Mouse (Mus musculus): ENCODE measurements around the gene Dvl1. TPM values are rescaled to one million over a fixed set of nuclear protein-coding genes. Genes with fewer than 3 reads are reported as not detected.

The Dvl1 gene
- polyA plus RNA-seq, 1 experiment, result 46.6 TPM

GRCm38 (mm10) chr4:155811929-155812664 lies 35.1 kb upstream of the Dvl1 start, which contains the start of gene Ccnl2:
Ccnl2 (plus strand) TSS chr4:155812489.
- no peaks in the 10 kb centered on the region for H3K27me3 ChIP-seq (ENCODE audit: control insufficient read depth, insufficient read depth, insufficient read length)
- peak within 1 kb of the TSS; percentile 99 for H3ac ChIP-seq (ENCODE audit: control insufficient read depth, insufficient read length, low read depth)
- peaks cover 42% of the 10 kb centered on the region for H3K79me3 ChIP-seq (ENCODE audit: low read depth)
- TF ChIP-seq MAX (IDR thresholded peaks at IDR 0.05) (peak; percentile 88), CTCF (IDR thresholded peaks at IDR 0.05; ENCODE audit: control insufficient read depth, insufficient read depth, insufficient read length) (no peak)
- peaks cover 72% of the 10 kb centered on the region for H3K79me2 ChIP-seq (ENCODE audit: control insufficient read depth, insufficient read depth)
- H3K36me3 ChIP-seq (ENCODE audit: control insufficient read depth, insufficient read depth), result peaks cover 69% of the 10 kb centered on the region
- peak within 1 kb of the TSS; percentile 55 for H3K4me3 ChIP-seq (ENCODE audit: insufficient read depth, poor library complexity, severe bottlenecking)

GRCm38 (mm10) chr4:155812665-155813181 lies 34.5 kb upstream of the Dvl1 start:
- no peaks in the 10 kb centered on the region for H3K27me3 ChIP-seq (ENCODE audit: control insufficient read depth, insufficient read depth, insufficient read length)
- TF ChIP-seq MYOD1 (IDR thresholded peaks at IDR 0.05; ENCODE audit: control insufficient read depth, insufficient read length, low read depth), result no peak
- no peak for TF ChIP-seq FOSL1 (IDR thresholded peaks at IDR 0.05; ENCODE audit: insufficient read depth, low read length, poor library complexity, severe bottlenecking)
- TF ChIP-seq CEBPB (IDR thresholded peaks at IDR 0.05; ENCODE audit: low read depth), result no peak
- no peak for TF ChIP-seq MAX (IDR thresholded peaks at IDR 0.05)
- TF ChIP-seq CTCF (IDR thresholded peaks at IDR 0.05; ENCODE audit: control insufficient read depth, insufficient read depth, insufficient read length), result no peak
- TF ChIP-seq MYOG (IDR thresholded peaks at IDR 0.05; ENCODE audit: control insufficient read depth, extremely low read depth, insufficient read length), result no peak
- TF ChIP-seq USF1 (IDR thresholded peaks at IDR 0.05; ENCODE audit: low read depth), result no peak
- H3K36me3 ChIP-seq (ENCODE audit: control insufficient read depth, insufficient read depth), result peaks cover 73% of the 10 kb centered on the region
- H3ac ChIP-seq (ENCODE audit: control insufficient read depth, insufficient read length, low read depth), result peak overlapping the region; percentile 99
- H3K79me2 ChIP-seq (ENCODE audit: control insufficient read depth, insufficient read depth), result peaks cover 73% of the 10 kb centered on the region
- H3K4me3 ChIP-seq (ENCODE audit: insufficient read depth, poor library complexity, severe bottlenecking), result peak overlapping the region; percentile 55
- peaks cover 47% of the 10 kb centered on the region for H3K79me3 ChIP-seq (ENCODE audit: low read depth)

GRCm38 (mm10) chr4:155817533-155817932 lies 29.7 kb upstream of the Dvl1 start:
- TF ChIP-seq USF1 (IDR thresholded peaks at IDR 0.05; ENCODE audit: low read depth), result no peak
- no peak for TF ChIP-seq MYOD1 (IDR thresholded peaks at IDR 0.05; ENCODE audit: control insufficient read depth, insufficient read length, low read depth)
- TF ChIP-seq CEBPB (IDR thresholded peaks at IDR 0.05; ENCODE audit: low read depth), result no peak
- no peak for TF ChIP-seq MYOG (IDR thresholded peaks at IDR 0.05; ENCODE audit: control insufficient read depth, extremely low read depth, insufficient read length)
- peaks cover 99% of the 10 kb centered on the region for H3K79me2 ChIP-seq (ENCODE audit: control insufficient read depth, insufficient read depth)
- H3K4me3 ChIP-seq (ENCODE audit: insufficient read depth, poor library complexity, severe bottlenecking), result no peak overlapping the region
- H3ac ChIP-seq (ENCODE audit: control insufficient read depth, insufficient read length, low read depth), result no peak overlapping the region
- peaks cover 72% of the 10 kb centered on the region for H3K79me3 ChIP-seq (ENCODE audit: low read depth)
- no peaks in the 10 kb centered on the region for H3K27me3 ChIP-seq (ENCODE audit: control insufficient read depth, insufficient read depth, insufficient read length)
- peaks cover 84% of the 10 kb centered on the region for H3K36me3 ChIP-seq (ENCODE audit: control insufficient read depth, insufficient read depth)

DNA sequence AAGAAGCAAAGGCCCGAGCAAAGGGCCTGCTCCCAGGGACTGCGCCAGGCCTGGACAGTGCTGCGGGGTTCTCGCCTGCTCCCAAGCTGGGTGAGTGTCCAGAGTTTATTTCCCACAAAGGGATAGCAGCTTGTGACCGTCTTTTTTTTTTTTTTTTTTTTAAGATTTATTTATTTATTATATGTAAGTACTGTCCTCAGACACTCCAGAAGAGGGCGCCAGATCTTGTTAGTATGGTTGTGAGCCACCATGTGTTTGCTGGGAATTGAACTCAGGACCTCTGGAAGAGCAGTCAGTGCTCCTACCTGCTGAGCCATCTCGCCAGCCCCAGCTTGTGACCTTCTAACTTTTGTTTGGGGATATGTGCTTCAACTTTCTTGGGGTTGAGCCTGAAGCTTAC lies 26.2 kb upstream of the Dvl1 start:
- Histone ChIP-seq H3K79me2 (ENCODE audit: control insufficient read depth, insufficient read depth) (peaks cover 89% of the 10 kb centered on the region), H3K4me3 (ENCODE audit: insufficient read depth, poor library complexity, severe bottlenecking) (no peak overlapping the region), H3K79me3 (ENCODE audit: low read depth) (peaks cover 58% of the 10 kb centered on the region), H3ac (ENCODE audit: control insufficient read depth, insufficient read length, low read depth) (no peak overlapping the region), H3K36me3 (ENCODE audit: control insufficient read depth, insufficient read depth) (peaks cover 97% of the 10 kb centered on the region), H3K27me3 (ENCODE audit: control insufficient read depth, insufficient read depth, insufficient read length) (no peaks in the 10 kb centered on the region)
- TF ChIP-seq FOSL1 (IDR thresholded peaks at IDR 0.05; ENCODE audit: insufficient read depth, low read length, poor library complexity, severe bottlenecking) (no peak), CTCF (IDR thresholded peaks at IDR 0.05; ENCODE audit: control insufficient read depth, insufficient read depth, insufficient read length) (no peak), MAX (IDR thresholded peaks at IDR 0.05) (no peak), CEBPB (IDR thresholded peaks at IDR 0.05; ENCODE audit: low read depth) (no peak), USF1 (IDR thresholded peaks at IDR 0.05; ENCODE audit: low read depth) (no peak), MYOD1 (IDR thresholded peaks at IDR 0.05; ENCODE audit: control insufficient read depth, insufficient read length, low read depth) (no peak), MYOG (IDR thresholded peaks at IDR 0.05; ENCODE audit: control insufficient read depth, extremely low read depth, insufficient read length) (no peak)

DNA sequence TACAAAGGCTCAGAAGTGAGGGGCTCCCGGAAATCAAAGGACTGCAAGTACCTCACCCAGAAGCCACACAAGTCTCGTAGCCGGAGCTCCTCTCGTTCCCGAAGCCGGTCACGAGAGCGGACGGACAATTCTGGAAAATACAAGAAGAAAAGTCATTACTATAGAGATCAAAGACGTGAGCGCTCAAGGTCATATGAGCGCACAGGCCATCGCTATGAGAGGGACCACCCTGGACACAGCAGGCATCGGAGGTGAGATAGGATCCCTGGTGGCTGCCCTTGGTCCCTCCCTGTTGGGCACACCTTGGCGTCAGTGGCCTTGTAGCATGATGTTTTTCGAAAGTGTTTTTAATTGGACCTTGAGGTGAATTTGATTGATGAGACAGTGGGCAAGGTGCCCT lies 23.8 kb upstream of the Dvl1 start:
- peaks cover 64% of the 10 kb centered on the region for H3K79me2 ChIP-seq (ENCODE audit: control insufficient read depth, insufficient read depth)
- H3K79me3 ChIP-seq (ENCODE audit: low read depth), result peaks cover 36% of the 10 kb centered on the region
- no peak overlapping the region for H3K4me3 ChIP-seq (ENCODE audit: insufficient read depth, poor library complexity, severe bottlenecking)
- H3K27me3 ChIP-seq (ENCODE audit: control insufficient read depth, insufficient read depth, insufficient read length), result no peaks in the 10 kb centered on the region
- H3K36me3 ChIP-seq (ENCODE audit: control insufficient read depth, insufficient read depth), result peaks cover 93% of the 10 kb centered on the region
- no peak for TF ChIP-seq FOSL1 (IDR thresholded peaks at IDR 0.05; ENCODE audit: insufficient read depth, low read length, poor library complexity, severe bottlenecking)
- no peak overlapping the region for H3ac ChIP-seq (ENCODE audit: control insufficient read depth, insufficient read length, low read depth)

DNA sequence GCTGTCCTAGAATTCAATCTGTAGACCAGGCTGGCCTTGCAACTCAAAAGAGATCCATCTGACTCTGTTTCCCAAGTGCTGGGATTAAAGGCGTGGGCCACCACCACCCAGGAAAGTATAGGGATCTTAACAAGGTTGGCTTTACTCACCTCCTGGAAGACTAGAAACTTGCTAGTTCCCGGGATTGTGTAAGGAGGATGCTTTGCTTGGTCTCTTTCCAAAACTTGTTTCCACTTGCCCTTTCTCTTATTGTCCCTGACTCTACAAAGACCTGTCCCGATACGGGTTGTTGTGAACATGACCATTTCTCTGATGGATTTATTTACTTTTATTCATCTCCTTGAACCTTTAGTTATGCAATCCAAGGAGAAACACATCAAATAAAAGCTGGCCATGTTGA lies 17.3 kb upstream of the Dvl1 start:
- Histone ChIP-seq H3K79me3 (ENCODE audit: low read depth) (peaks cover 17% of the 10 kb centered on the region), H3K36me3 (ENCODE audit: control insufficient read depth, insufficient read depth) (peaks cover 43% of the 10 kb centered on the region), H3ac (ENCODE audit: control insufficient read depth, insufficient read length, low read depth) (no peak overlapping the region), H3K27me3 (ENCODE audit: control insufficient read depth, insufficient read depth, insufficient read length) (no peaks in the 10 kb centered on the region), H3K79me2 (ENCODE audit: control insufficient read depth, insufficient read depth) (peaks cover 19% of the 10 kb centered on the region), H3K4me3 (ENCODE audit: insufficient read depth, poor library complexity, severe bottlenecking) (no peak overlapping the region)
- TF ChIP-seq USF1 (IDR thresholded peaks at IDR 0.05; ENCODE audit: low read depth), result no peak
- TF ChIP-seq MYOG (IDR thresholded peaks at IDR 0.05; ENCODE audit: control insufficient read depth, extremely low read depth, insufficient read length), result no peak
- TF ChIP-seq CTCF (IDR thresholded peaks at IDR 0.05; ENCODE audit: control insufficient read depth, insufficient read depth, insufficient read length), result no peak
- TF ChIP-seq MAX (IDR thresholded peaks at IDR 0.05), result no peak
- no peak for TF ChIP-seq FOSL1 (IDR thresholded peaks at IDR 0.05; ENCODE audit: insufficient read depth, low read length, poor library complexity, severe bottlenecking)
- TF ChIP-seq MYOD1 (IDR thresholded peaks at IDR 0.05; ENCODE audit: control insufficient read depth, insufficient read length, low read depth), result no peak
- no peak for TF ChIP-seq CEBPB (IDR thresholded peaks at IDR 0.05; ENCODE audit: low read depth)
